Mouse (Mus musculus) CD4-positive helper T cell, adult 2 months (primary cell): ENCODE results near the gene Calm5.
"Not testable (repeated sequence)": the region's sequence is repeated elsewhere in the genome, so short reads cannot be mapped to it uniquely, and the experiment has no call there.

Experiments used
- DNase-seq: peaks from one replicate; pipeline ENCODE4 v3.0.0-alpha.2; 2012; ENCODE audit warnings: low read depth, missing footprints, low spot score

Gene Calm5

DNA sequence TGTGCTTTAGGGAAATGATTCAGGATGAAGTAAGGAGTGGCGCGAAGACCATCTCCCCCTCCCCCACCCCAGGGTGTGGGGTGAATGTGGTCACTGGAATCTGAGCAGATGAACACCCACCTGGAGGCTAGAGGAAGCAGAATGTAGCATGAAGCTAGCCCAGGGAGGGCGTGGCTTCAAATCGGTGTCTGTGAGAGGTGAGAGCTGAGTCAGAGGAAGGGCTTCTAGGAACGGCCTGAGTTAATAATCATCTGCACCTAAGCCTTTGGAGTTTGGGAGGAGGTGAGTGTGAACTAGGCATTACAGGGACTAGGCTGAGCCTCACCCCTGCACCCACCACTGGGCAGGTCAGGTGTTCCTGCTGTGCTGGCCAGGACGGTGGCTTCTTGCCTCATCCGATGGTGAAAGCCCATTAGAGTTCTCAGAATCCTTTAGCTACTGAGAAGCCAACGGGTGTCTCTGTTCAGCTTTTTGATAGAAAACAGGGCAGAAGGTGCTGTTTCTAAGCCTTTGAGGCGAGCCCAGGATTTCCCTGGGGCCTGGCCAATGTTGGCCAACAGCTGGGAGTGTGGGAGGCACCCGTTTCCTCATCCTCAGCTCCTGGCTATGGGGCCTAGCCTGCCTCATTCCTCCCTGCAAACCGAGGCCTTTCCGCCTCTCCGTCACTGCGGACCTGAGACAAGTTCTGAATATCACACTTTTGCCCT is 11.8 kb downstream of the Calm5 start:
- DNase-seq: no peak

DNA sequence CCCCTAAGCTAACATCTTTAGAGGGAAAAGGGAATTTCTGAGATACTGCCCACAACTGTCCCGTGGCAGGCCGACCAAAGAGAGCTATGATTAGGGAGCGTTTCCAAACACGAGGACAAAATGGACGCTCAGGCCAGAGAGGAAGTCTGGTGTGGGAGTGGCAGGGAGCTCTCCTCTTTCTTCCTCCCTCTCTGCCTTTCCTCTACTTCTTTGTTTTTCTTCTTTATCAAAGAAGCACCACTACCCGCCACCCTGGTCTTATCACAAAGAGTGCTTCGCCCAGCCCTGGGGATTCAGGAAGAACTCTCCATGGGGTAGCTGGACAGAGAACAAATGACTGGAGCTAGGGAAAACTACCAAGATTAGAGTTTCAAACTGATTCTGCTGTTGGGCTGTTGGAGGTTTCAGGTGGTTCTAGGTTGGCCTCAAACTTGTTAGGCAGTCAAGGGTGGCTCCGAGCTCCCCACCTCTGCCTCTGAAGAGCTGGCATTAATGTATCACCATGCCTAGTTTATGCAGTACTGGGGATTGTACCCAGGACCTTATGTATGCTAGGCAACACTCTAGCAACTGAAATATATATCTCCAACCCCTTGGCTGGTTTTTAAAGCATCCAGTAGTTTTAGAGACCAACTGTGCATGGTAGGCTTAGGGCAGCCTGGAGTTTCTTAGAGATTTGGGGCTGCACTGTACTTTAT is 12.5 kb downstream of the Calm5 start:
- DNase-seq: no peak

DNA sequence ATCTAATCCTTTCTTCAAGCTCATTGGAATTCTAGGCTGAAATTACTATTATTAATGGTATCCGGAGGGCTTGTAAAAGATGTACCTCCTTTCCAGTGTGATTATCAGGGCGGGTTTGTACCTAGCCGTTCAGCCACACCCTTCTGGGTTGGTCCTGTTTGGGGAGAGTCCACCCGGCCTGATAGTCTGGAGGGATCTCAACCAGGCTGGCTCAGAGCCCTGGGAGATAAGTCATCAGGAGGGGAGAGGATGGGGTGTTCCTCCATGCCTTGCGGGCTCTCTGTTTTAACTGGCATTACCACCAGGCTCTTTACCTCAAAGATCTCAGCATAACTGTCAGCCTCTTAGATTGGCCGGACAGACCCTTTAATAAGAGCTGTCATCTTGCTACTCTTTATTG is 13.2 kb downstream of the Calm5 start:
- no peak for DNase-seq

GRCm38 (mm10) chr13:3869901-3870300 is 15.9 kb downstream of the Calm5 start:
- no peak for DNase-seq

DNA sequence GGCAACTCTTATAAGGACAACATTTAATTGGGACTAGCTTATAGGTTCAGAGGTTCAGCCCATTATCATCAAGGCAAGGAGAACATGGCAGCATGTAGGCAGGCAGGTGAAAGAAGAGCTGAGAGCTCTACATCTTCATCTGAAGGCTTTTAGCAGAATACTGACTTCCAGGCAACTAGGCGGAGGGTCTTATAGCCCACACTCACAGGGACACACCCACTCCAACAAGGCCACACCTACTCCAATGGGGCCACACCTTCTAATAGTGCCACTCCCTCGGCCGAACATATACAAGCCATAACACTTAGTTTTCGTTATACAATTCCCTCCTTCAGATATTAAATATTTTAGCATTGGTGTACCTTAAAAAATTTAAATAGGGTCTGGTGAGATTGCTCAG is 18.9 kb downstream of the Calm5 start:
- DNase-seq: no peak

- no peak for DNase-seq
Measured at GRCm38 (mm10) chr13:3876448-3876847, 22.5 kb downstream of the Calm5 start.

GRCm38 (mm10) chr13:3877185-3877584 is 23.2 kb downstream of the Calm5 start:
- no peak for DNase-seq

- no peak for DNase-seq
Measured at GRCm38 (mm10) chr13:3877679-3878220, 23.8 kb downstream of the Calm5 start.

GRCm38 (mm10) chr13:3886663-3887062 is 32.7 kb downstream of the Calm5 start:
- DNase-seq: no peak

- DNase-seq: no peak
Measured at GRCm38 (mm10) chr13:3889111-3889510, 35.1 kb downstream of the Calm5 start.

DNA sequence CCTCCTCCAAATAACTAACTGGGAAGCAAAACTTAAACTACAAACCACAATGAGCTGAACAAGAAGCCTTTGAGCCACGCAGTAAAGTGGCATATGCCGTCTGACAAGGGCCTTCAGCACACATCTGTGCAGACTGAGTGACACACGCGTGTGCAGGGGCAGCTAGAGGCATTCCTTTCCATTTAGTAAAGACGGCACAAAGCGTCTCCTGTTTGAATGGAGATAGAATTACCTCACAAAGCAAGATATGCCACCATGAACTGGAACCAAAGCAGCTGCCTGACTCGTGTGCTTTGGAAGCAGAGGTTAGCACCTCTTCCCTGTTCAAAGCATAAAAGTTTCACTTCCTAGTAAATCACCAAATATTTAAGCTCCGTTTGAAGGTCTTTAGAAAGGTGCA is 36.1 kb downstream of the Calm5 start:
- DNase-seq: no peak

DNA sequence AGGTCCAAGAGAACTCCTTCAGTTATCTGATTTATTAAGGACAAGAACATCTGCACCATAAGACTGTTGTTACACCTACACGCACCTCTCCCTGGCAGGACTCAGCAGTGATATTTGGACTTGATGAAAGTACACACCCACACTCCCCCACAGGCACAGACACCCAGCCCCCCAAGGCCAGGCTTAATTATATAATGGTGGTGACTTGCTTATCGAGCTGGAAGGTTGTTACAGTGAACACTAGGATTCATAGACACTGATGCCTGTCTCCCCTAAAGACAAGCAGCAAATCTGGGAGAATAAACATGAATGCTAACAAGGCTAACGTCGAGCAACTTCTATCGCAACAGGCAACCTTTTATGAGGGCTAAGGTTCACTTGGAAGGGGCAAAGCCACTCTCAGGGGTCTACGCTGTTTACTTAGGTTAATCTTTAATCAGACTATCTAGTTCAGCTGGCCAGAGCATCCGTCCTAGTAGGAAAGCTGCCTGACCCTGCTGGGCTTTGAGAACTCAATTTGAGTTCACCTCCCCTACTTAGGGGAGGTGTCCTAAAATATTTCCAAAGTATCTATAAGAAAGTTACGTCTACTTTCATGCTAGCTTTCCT is 37.6 kb downstream of the Calm5 start:
- no peak for DNase-seq

- peak; percentile 25 for DNase-seq
Measured at GRCm38 (mm10) chr13:3892601-3893000, 38.6 kb downstream of the Calm5 start.

GRCm38 (mm10) chr13:3893126-3893734 is 39.3 kb downstream of the Calm5 start:
- DNase-seq: peak; percentile 91

- no peak for DNase-seq
Measured at GRCm38 (mm10) chr13:3894549-3894948, 40.6 kb downstream of the Calm5 start.

GRCm38 (mm10) chr13:3895397-3895980 is 41.5 kb downstream of the Calm5 start:
- DNase-seq: no peak

DNA sequence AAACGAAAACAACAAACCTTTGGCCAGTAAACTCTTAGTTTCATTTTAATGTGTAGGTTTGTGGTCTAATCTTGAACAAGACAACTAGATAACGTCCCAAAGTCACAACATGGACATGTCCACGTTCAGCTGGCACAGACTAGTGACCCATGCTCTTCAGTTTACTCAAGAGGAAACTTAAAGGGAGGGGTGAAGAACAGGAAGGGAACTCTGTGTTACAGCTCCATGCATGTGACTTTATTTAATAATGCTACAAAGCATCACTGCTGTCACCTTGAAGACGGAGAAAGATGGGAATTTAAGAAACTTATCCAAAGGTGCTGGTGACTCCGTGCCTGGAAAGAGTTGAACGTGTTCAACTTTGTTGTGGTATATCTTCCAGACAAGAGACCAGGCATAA is 42.1 kb downstream of the Calm5 start:
- DNase-seq: no peak

DNA sequence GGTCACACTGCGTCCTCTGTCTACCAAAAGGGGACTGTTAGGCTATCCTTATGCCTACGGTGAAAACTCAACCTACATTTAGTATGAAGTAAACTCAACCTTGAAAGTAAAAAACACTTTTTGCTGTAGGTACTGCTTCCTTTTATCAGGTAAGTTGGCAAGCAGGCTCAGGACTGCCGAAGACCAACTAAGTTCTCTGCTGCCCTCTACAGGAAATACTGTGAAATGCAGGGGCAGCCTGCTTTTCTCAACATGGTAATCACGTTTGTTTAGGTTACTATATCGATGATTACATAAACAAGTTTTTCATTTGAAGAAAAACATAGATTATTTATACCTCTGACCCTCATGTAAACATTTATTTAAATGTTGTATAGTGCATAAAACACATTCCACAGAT is 42.9 kb downstream of the Calm5 start:
- peak; percentile 81 for DNase-seq

- DNase-seq: not testable (repeated sequence)
Measured at GRCm38 (mm10) chr13:3898202-3898601, 44.2 kb downstream of the Calm5 start.

GRCm38 (mm10) chr13:3899301-3899700 is 45.3 kb downstream of the Calm5 start:
- no peak for DNase-seq
